18 mouse cellular contexts compared by ENCODE assay signal in the genomic region with DNA sequence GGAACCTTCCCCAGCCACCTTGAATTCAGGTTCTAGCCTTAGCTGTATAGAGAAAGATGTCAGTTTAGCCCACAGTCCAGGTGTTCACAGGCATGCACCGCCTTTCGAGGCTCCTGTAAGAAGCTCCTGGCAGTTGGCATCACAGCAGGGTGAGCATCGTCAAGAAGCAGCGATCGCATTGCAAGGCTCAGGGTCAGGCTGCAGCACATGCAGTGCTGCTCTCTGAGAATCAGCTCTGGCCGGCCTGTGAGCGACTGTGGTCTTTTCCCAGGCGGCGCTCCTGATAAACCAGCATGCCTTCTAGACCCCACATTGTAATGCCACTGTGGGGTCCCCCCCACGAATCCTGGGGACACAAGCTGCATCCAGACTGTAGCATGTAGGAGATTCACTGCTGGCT. TPM values are rescaled to one million over a fixed set of nuclear protein-coding genes. Genes with fewer than 3 reads are reported as not detected.
DNase-seq lines count a peak whose midpoint lies in the region; ATAC-seq lines count a peak whose summit lies in the region.
"Had no signal": no experiment of that assay in that cellular context is flagged by ENCODE, and none has a peak within 500 bp of the region (broad histone marks: within the 10 kb centered on the region; RNA-seq: fewer than 3 reads in every experiment).

No protein-coding gene starts in this region.

- no peaks in the 10 kb centered on the region for H3K27me3 ChIP-seq in heart, embryonic 12.5 days (replicated peaks)
- H3K27me3 ChIP-seq in intestine, embryonic 16.5 days (replicated peaks; ENCODE audit: control insufficient read depth, insufficient read depth, low read length): no peaks in the 10 kb centered on the region
- H3K27me3 ChIP-seq: forebrain, embryonic 13.5 days; limb, embryonic 15.5 days; midbrain, embryonic 15.5 days; neural tube, embryonic 15.5 days had no signal

- no peak overlapping the region for H3K27ac ChIP-seq in heart, embryonic 12.5 days (ENCODE audit: poor library complexity, severe bottlenecking)
- H3K27ac ChIP-seq in intestine, embryonic 16.5 days (ENCODE audit: low read length): no peak overlapping the region
- H3K27ac ChIP-seq: forebrain, embryonic 13.5 days; hindbrain, postnatal 0 days; limb, embryonic 15.5 days; midbrain, embryonic 15.5 days; neural tube, embryonic 15.5 days had no signal

- no peak overlapping the region for H3K4me3 ChIP-seq in heart, embryonic 12.5 days
- no peak overlapping the region for H3K4me3 ChIP-seq in intestine, embryonic 16.5 days (ENCODE audit: low read length)
- H3K4me3 ChIP-seq: forebrain, embryonic 13.5 days; limb, embryonic 15.5 days; midbrain, embryonic 15.5 days; myocyte; neural tube, embryonic 15.5 days had no signal

- no peak for ATAC-seq in heart, embryonic 12.5 days (ENCODE audit: insufficient number of reproducible peaks, low FRiP score)
- no peak for ATAC-seq in intestine, embryonic 16.5 days
- ATAC-seq: forebrain, embryonic 13.5 days; hindbrain, postnatal 0 days; liver, postnatal 0 days; midbrain, embryonic 15.5 days had no signal

- 53% methylated on average over 10 of the region's 10 CpGs for WGBS in heart, embryonic 12.5 days
- 78% methylated on average over 10 of the region's 10 CpGs for WGBS in intestine, embryonic 16.5 days

- 0 out of 2 replicates have a peak overlapping the region, but pooled peaks have one; percentile 10 for H3K9ac ChIP-seq in heart, embryonic 12.5 days
- H3K9ac ChIP-seq in intestine, embryonic 16.5 days (ENCODE audit: low read depth, low read length): no peak overlapping the region
- H3K9ac ChIP-seq: forebrain, embryonic 13.5 days; limb, embryonic 15.5 days; liver, postnatal 0 days; midbrain, embryonic 15.5 days; neural tube, embryonic 15.5 days had no signal

- H3K36me3 ChIP-seq in heart, embryonic 12.5 days: peaks cover 5% of the 10 kb centered on the region
- H3K36me3 ChIP-seq in intestine, embryonic 16.5 days (ENCODE audit: control insufficient read depth, insufficient read depth, low read length): no peaks in the 10 kb centered on the region
- H3K36me3 ChIP-seq: midbrain, embryonic 15.5 days had no signal

- no peaks in the 10 kb centered on the region for H3K4me1 ChIP-seq in heart, embryonic 12.5 days (replicated peaks)
- peaks cover 8% of the 10 kb centered on the region for H3K4me1 ChIP-seq in intestine, embryonic 16.5 days (ENCODE audit: control insufficient read depth, insufficient read depth, low read length)
- H3K4me1 ChIP-seq: limb, embryonic 15.5 days; midbrain, embryonic 15.5 days had no signal

- no peak for DNase-seq in heart, postnatal 4 days
- DNase-seq in A20 (ENCODE audit: low read depth, low spot score): peak; percentile 12
- DNase-seq in cerebellum, adult 11 months: peak; percentile 30
- DNase-seq in cerebellum, postnatal 10 days: peak; percentile 18 to 52
- DNase-seq in neural tube, embryonic 10.5 days (ENCODE audit: extremely low spot score, low spot score): no peak
- DNase-seq in lung, adult 18-20 months: no peak
- DNase-seq: heart, postnatal 36 days; kidney, adult 11 months; liver, postnatal 0 days; lung, postnatal 14 days had no signal

- no peaks in the 10 kb centered on the region for H3K9me3 ChIP-seq in heart, embryonic 12.5 days (replicated peaks)
- H3K9me3 ChIP-seq in intestine, embryonic 16.5 days (ENCODE audit: control insufficient read depth, low read length): no peaks in the 10 kb centered on the region
- H3K9me3 ChIP-seq: forebrain, embryonic 13.5 days; limb, embryonic 15.5 days; midbrain, embryonic 15.5 days; neural tube, embryonic 15.5 days had no signal

- H3K4me2 ChIP-seq in heart, embryonic 12.5 days: no peak overlapping the region
- H3K4me2 ChIP-seq in intestine, embryonic 16.5 days (ENCODE audit: low read depth, low read length): no peak overlapping the region
- H3K4me2 ChIP-seq: forebrain, embryonic 13.5 days; limb, embryonic 15.5 days; midbrain, embryonic 15.5 days; neural tube, embryonic 15.5 days had no signal

RNA-seq across cellular contexts. Expression of gene Edem1, which starts 18.2 kb away (rescaled TPM):
- polyA plus RNA-seq in heart, embryonic 12.5 days (2016; fragmentation: Nextera tagmentation; extraction: Ambion mirVana): 15.4 and 15.6 TPM in 2 replicates
- 10 to 100 TPM; 14.2 to 22.3 TPM for total RNA-seq in heart, postnatal 4 days (2021)
- 28.9 and 42.9 TPM in 2 replicates for polyA plus RNA-seq in intestine, embryonic 16.5 days (2015; fragmentation: Nextera tagmentation; extraction: Ambion mirVana)

RNA-seq across cellular contexts. Expression of gene Arl8b, which starts 27.3 kb away (rescaled TPM):
- polyA plus RNA-seq in heart, embryonic 12.5 days (2016; fragmentation: Nextera tagmentation; extraction: Ambion mirVana): 71.6 and 72.6 TPM in 2 replicates
- 10 to 100 TPM; 77.8 to 79.9 TPM for total RNA-seq in heart, postnatal 4 days (2021)
- polyA plus RNA-seq in intestine, embryonic 16.5 days (2015; fragmentation: Nextera tagmentation; extraction: Ambion mirVana): 105 and 110 TPM in 2 replicates

Comparison
In these comparisons a context has a peak if more than half of its experiments do, and no peak if none do; other contexts are left out.
1. DNase-seq: peak in A20 (single experiment), cerebellum, adult 11 months (single experiment) and cerebellum, postnatal 10 days (2 of 2); none in heart, postnatal 4 days (single experiment), neural tube, embryonic 10.5 days (single experiment) and lung, adult 18-20 months (0 of 2).